Mouse (Mus musculus): ENCODE results near the gene Znhit6. TPM values are rescaled to one million over a fixed set of nuclear protein-coding genes. Genes with fewer than 3 reads are reported as not detected.

The Znhit6 gene
- total RNA-seq, 4 experiments from 2014 or later: 15.7 to 18.0 (median 16.4) TPM

Other genes with a start within 250 kb of the Znhit6 start
- gene Ccn1, start 73.8 kb downstream of the Znhit6 start, total RNA-seq (2022): 10 to 100 TPM in 1 of 4 experiments, 1 to 10 TPM in 3; 3.6 to 11.7 (median 5.4) TPM
- 10 to 100 TPM; 64.6 to 66.9 (median 65.7) TPM for gene Ddah1, start 182.5 kb downstream of the Znhit6 start, total RNA-seq (2022)